Mouse (Mus musculus): Measurements from ENCODE around the gene Prkar1b.

Gene Prkar1b

GRCm38 (mm10) chr5:139110140-139110855 is 39.5 kb downstream of the Prkar1b start:
- DNase-seq (ENCODE audit: low read depth), result no peak

GRCm38 (mm10) chr5:139107815-139108214 is 42.0 kb downstream of the Prkar1b start:
- DNase-seq (ENCODE audit: low read depth), result no peak

DNA sequence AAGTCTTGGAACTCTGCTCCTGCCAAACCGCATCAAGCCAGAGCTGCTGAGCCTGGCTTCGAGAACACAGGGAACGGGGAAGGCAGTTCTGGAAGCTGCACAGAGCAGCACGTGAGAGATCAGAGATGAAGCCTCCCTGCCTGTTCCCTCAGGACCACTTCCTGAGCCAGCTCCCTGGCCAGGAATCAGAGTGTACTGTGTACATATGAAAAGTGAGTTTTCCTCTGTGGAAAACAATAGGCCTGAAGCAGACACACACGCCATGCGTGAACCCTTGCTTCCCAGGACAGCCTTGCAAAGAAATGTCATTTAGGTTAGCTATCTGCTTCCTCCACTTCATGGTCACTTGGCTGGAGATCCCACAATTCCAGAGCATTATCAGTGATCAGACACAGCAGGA is 48.0 kb downstream of the Prkar1b start:
- DNase-seq (ENCODE audit: low read depth), result no peak

DNA sequence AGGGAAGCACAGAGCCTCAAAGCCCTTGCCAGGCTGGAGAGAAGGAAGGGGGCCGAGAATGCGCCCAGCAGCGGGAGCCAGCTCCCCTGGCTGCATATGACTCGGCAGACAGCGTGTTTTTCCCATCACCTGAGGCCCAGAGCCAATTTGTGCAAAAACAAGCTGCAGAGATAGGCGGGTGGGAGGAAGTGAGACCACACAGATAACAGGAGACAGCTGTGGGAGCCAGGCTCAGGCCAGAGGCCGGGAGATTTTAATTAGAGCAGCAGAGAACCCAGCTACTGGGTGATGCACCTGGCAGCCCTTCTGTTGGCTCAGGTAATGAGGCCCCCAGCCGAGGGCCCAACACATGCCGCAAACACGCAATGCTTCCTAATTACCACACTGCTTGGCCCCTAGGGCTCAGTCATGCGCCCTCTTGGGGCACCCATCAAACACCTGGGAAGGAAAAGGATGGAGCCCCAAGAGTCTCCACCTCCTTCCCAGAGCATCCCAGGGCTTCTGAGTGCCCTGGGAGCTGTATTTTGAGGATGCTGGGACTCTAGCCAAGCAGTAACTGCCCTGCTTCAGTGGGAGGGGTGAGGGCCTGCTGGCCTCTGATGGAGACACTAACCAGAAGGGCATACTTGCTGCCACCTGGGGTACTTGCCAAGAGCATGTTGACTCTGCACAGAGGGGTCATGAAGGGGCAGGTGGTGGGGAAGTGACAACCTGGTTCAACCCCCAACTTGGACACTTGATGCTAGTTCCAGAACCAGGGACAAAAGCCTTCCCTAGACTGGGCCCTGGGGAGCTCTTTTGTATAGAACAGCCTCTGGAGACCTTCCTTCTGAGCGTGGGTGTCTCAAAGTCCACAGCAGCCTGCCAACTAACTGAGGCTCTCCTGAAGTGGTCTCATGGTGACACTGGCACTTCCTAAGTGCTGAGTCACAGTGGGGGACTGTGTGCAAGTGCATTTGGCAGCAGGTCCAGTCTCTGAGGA is 50.5 kb downstream of the Prkar1b start:
- DNase-seq (ENCODE audit: low read depth), result no peak

DNA sequence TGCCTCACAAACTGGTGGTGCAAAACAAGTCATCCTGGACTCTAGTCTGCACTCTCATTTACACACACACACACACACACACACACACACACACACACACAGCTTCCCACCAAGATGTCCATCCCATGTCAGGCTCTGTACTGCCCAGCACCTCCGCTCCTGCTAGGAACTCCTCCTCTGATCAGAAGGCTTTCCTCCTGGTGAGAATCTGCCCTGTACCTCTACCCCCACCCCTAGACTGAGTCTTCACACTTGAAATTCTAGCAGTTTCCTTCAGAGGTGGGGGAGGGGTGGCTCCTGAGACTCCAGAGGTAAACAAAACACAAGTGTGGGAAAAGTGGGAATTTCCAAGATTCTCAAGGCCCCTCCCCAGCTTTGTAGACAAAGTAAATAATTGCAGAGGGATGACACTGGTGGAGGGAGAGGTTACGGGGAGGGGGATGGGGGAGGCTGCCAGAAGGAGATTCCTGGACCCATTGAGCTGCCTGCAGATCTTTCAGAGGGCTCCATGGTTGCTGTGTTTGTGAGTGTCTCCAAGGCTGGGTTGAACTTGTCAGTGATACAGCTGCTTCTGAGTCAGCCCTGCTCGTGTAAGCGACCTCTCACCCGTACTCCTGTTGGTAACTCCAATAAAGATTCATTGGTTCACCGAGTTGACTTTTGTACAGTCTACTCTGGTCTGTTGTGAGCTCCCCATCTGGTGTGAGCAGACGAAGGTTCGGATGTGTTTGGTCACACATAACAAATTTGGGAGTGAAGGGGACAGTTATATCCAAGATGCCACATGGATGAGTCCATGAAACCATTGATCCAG is 54.3 kb downstream of the Prkar1b start:
- no peak for DNase-seq (ENCODE audit: low read depth)

DNA sequence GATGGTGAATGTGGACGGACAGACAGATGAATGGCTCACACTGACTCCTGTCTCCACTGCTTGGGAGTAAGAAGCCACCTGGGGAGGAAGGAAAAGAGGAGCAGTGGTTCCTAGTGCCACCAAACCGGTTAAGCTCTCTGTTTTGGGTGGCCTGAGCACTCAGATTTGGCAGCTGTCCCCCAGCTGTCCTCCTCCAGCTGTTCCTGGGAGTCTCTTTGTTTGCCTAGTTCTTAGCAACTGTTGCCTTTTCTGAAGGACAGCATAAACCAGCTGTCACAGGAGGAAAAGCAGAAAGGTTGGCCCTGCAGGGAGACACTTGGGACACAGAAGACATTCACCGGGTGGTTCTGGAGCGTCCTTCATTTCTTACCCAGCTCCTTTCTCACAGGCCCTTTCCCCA is 56.3 kb downstream of the Prkar1b start:
- DNase-seq (ENCODE audit: low read depth), result no peak

DNA sequence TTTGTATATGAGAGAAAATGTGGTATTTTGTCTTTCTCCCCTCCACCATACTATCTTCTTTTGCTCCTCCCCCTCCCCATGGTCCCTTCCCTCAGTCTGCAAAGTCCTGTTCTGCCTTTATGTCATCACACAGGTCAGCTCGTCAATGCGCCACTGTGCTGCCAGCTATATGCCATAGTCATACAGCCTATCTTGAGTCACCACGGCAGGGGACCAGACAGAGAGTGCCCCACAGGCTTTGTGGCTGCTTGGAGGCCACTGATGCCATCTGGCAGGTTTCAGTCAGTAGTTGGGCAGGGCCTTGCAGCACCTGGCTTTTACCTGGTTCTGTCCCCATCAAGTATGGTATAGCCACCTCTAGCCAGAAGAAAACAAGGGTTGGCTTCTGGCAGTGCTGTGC is 58.1 kb downstream of the Prkar1b start:
- DNase-seq (ENCODE audit: low read depth), result no peak

DNA sequence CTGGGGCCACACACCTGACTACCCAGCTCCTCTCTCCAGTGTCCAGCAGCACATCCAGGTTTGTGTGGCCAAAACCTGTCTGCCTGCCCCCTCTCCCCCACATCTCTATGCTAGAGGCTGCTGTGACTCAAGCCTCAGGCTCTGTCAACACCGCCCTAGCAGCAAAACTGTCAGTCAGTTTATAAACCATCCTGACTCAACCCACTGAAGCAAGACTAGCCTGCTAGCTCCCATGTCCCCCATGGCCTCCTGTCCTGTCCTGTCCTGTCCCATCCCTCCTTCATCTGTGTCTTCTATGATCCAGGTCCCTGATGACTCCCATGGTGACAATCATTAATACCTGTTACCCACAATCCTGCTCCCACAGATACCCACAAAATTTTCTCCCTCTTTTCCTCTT is 59.6 kb downstream of the Prkar1b start:
- no peak for DNase-seq (ENCODE audit: low read depth)

GRCm38 (mm10) chr5:139088173-139088572 is 61.6 kb downstream of the Prkar1b start:
- no peak for DNase-seq (ENCODE audit: low read depth)

GRCm38 (mm10) chr5:139084831-139085519 is 64.8 kb downstream of the Prkar1b start:
- DNase-seq (ENCODE audit: low read depth), result no peak

DNA sequence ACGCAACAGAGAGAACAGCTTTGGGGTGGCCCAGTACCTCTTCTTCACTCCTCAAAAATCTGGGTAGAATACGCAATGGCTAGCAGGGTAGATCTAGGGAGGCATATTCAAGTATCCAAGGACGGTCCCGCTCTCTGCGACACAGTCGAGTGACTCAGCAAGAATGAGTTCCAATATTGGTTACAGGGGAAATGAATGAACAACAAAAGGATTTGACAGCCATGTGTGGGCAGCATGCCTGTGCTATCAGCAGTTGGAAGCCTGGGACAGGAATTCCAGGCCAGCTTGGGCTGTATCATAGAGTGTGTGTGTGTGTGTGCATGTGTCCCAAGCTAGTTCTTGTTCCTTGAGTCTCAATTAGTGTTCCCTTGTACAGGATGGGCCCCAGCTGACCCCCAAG is 65.5 kb downstream of the Prkar1b start:
- no peak for DNase-seq (ENCODE audit: low read depth)

GRCm38 (mm10) chr5:139083841-139084240 is 66.0 kb downstream of the Prkar1b start:
- DNase-seq (ENCODE audit: low read depth), result no peak

- no peak for DNase-seq (ENCODE audit: low read depth)
Observed at GRCm38 (mm10) chr5:139081370-139081769, 68.4 kb downstream of the Prkar1b start.

DNA sequence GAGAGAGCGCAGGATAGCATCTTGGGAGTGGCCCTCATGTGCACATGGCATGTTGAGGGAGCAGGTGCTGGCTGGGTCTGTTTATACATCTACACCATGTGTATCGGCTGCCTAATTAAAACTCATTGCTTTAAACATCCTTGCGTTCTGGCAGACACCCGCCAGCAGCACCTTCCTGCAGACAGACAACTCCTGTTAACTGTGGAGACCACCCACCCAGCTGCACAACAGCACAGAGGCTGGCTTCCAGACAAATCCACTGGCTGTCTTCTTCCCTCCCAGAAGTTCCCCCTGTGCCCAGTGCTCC is 71.7 kb downstream of the Prkar1b start:
- no peak for DNase-seq (ENCODE audit: low read depth)

GRCm38 (mm10) chr5:139077311-139078155 is 72.3 kb downstream of the Prkar1b start:
- DNase-seq (ENCODE audit: low read depth), result no peak

- DNase-seq (ENCODE audit: low read depth), result no peak
Observed at GRCm38 (mm10) chr5:139076450-139076849, 73.4 kb downstream of the Prkar1b start.

- DNase-seq (ENCODE audit: low read depth), result no peak
Observed at GRCm38 (mm10) chr5:139075791-139076190, 74.0 kb downstream of the Prkar1b start.

GRCm38 (mm10) chr5:139075125-139075524 is 74.7 kb downstream of the Prkar1b start:
- peak; percentile 56 for DNase-seq (ENCODE audit: low read depth)

- no peak for DNase-seq (ENCODE audit: low read depth)
Observed at GRCm38 (mm10) chr5:139073977-139074376, 75.8 kb downstream of the Prkar1b start.

GRCm38 (mm10) chr5:139072866-139073265 is 76.9 kb downstream of the Prkar1b start:
- no peak for DNase-seq (ENCODE audit: low read depth)

Measured in c-Kit-positive CD71-negative TER-119-negative erythroid progenitor cells, embryonic 14.5 days (primary cell).